Mouse (Mus musculus) small intestine, adult 2 months (tissue): Measurements from ENCODE around the gene Otud4.

Experiments
- CTCF ChIP-seq: fragments of 200-500 bp; IDR thresholded peaks from 2 replicates; pipeline ENCODE4 v1.5.1; 2012; ENCODE audit warnings: low read depth, mild to moderate bottlenecking, control low read depth, inconsistent platforms, low read length, moderate library complexity, mixed read lengths; ENCODE audit not compliant: insufficient replicate concordance, insufficient read length; ENCODE audit errors: extremely low read depth
- POLR2A ChIP-seq: fragments of 200-500 bp; IDR thresholded peaks from 2 replicates; pipeline ENCODE4 v1.6.1; 2012; ENCODE audit warnings: low read depth, mild to moderate bottlenecking, control low read depth, inconsistent platforms, low read length, moderate library complexity

DNA sequence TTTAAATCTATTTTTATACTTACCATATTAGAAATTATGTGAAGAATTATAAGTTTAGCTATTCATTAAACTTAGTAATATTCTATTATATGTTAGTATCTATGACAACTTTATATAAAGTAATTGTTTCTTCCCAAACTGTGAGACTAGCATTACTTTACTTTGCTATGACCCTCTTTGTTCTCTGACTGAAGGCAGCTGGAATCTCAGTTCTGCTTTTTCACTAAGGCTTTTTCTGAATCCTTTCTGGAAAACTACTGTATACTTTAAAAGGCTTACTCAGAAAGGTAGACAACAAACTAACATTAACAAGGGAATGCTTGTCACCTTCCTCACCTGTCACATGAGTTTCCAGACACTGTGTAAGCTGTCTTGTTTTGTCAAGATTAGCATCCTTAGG is 83.9 kb downstream of the Otud4 start:
- TF ChIP-seq CTCF (no peak), POLR2A (no peak)
